Mouse (Mus musculus) brain, embryonic 14.5 days (tissue): Measurements from ENCODE around the gene Arhgap45.

Experiments
- CTCF ChIP-seq: fragments of 200-500 bp; IDR thresholded peaks from 2 replicates; pipeline ENCODE4 v1.5.1; 2012; ENCODE audit warnings: inconsistent platforms, mild to moderate bottlenecking, moderate library complexity, borderline replicate concordance; ENCODE audit not compliant: insufficient read depth, insufficient read length; ENCODE audit errors: extremely low read depth
- POLR2A ChIP-seq: fragments of 200-500 bp; IDR thresholded peaks from 2 replicates; pipeline ENCODE4 v1.6.1; 2012; ENCODE audit warnings: mild to moderate bottlenecking, inconsistent platforms, borderline replicate concordance; ENCODE audit not compliant: poor library complexity, insufficient read depth, insufficient read length, severe bottlenecking; ENCODE audit errors: extremely low read depth

DNA sequence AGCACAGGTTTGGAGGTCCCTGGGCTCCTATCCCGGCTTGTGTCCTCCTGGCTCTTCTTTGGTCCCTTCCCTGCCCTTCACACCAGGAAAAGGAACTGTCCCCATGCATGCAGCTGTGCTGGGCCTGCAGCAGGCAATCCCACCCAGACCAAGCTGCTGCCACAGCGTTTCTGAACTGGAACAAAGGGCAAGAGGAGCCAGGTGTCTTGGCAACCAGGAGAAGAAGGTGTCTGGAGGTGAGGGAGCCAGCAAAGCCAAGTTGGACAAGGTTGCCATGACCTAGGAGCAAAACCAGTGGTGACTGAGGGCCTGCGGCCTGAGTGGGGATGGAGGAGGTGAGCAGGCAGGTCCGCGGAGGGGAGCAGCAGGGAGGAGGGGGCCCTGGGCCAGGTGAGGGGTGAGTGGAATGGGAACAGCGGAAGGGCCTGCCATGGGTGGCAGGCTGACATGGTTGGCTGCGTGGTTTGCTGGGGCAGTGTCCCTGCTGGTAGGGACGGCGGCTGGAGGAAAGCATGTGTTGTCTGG is 30.6 kb downstream of the Arhgap45 start, which contains the start of gene Gpx4:
- TF ChIP-seq CTCF (no peak), POLR2A (no peak)
